ENCODE assay signal across 18 mouse cellular contexts in genomic region chr1:165386525-165386923, GRCm38 (mm10).
"Had no signal": no experiment of that assay in that cellular context is flagged by ENCODE, and none has a peak within 500 bp of the region (broad histone marks: within the 10 kb centered on the region; RNA-seq: fewer than 3 reads in every experiment).

No protein-coding gene starts in this region.

- H3K4me1 ChIP-seq: liver, embryonic 12.5 days; midbrain, embryonic 10.5 days; midbrain, embryonic 12.5 days; neural tube, embryonic 13.5 days; neural tube, embryonic 15.5 days had no signal

- H3K4me2 ChIP-seq: liver, embryonic 12.5 days; midbrain, embryonic 12.5 days; neural tube, embryonic 13.5 days; neural tube, embryonic 15.5 days had no signal

- H3K4me3 ChIP-seq: liver, embryonic 12.5 days; midbrain, embryonic 10.5 days; midbrain, embryonic 12.5 days; myocyte; neural tube, embryonic 13.5 days; neural tube, embryonic 15.5 days had no signal

- H3K9me3 ChIP-seq: liver, embryonic 12.5 days; midbrain, embryonic 10.5 days; midbrain, embryonic 12.5 days; neural tube, embryonic 13.5 days; neural tube, embryonic 15.5 days had no signal

- H3K36me3 ChIP-seq: midbrain, embryonic 10.5 days; midbrain, embryonic 12.5 days had no signal

- ATAC-seq: liver, embryonic 12.5 days; midbrain, embryonic 16.5 days had no signal

- DNase-seq: lung, postnatal 14 days; lung, postnatal 4 days; midbrain, embryonic 14.5 days; retina, postnatal 1 day; right cerebral cortex, postnatal 25 days; right cerebral cortex, postnatal 4 days; spleen, adult 18-20 months; thymus, adult 18-20 months; thymus, postnatal 14 days; thymus, postnatal 36 days had no signal

- H3K27me3 ChIP-seq: liver, embryonic 12.5 days; midbrain, embryonic 12.5 days; neural tube, embryonic 13.5 days; neural tube, embryonic 15.5 days had no signal

- H3K9ac ChIP-seq: liver, embryonic 12.5 days; liver, embryonic 14.5 days; midbrain, embryonic 12.5 days; neural tube, embryonic 13.5 days; neural tube, embryonic 15.5 days had no signal

- H3K27ac ChIP-seq: liver, embryonic 12.5 days; liver, embryonic 14.5 days; midbrain, embryonic 10.5 days; midbrain, embryonic 12.5 days; neural tube, embryonic 13.5 days; neural tube, embryonic 15.5 days had no signal
